Mouse (Mus musculus) stomach, postnatal 0 days (tissue): ENCODE data around the gene Adam34.
"Not testable (repeated sequence)": the region's sequence is repeated elsewhere in the genome, so short reads cannot be mapped to it uniquely, and the experiment has no call there.

Source experiments
- CTCF ChIP-seq: IDR thresholded peaks from 2 replicates; pipeline ENCODE4 v1.5.1; 2016; ENCODE audit warnings: antibody characterized with exemption, low read depth, mild to moderate bottlenecking, moderate library complexity
- EP300 ChIP-seq: optimal IDR thresholded peaks from 2 replicates; pipeline ENCODE3; 2016; ENCODE audit warnings: antibody characterized with exemption

DNA sequence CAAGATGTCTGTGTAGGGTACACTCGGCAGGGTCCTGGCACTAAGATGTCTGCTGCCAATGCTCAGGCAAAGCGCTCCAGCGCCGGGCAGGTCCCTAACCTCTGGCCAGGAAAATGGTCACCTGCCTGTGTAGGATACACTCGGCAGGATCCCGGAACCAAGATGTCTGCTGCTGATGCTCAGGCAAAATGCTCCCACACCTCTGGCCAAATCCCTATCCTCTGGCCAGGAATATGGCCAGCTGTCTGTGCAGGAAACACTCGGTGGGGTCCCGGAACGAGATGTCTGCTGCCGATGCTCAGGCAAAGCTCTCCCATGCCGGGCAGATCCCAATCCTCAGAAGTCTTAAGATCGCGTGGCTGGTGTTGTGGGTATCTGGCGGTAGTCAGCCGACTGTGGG is 106.7 kb downstream of the Adam34 start:
- TF ChIP-seq CTCF, EP300: not testable (repeated sequence)
